Mouse (Mus musculus): ENCODE measurements at regions not wholly inside any gene's neighbourhood (a gene's known extent, or its start where the extent isn't known, plus 50 kb on each side); places are given as distances from the start of the nearest gene placed in this dataset.

DNA sequence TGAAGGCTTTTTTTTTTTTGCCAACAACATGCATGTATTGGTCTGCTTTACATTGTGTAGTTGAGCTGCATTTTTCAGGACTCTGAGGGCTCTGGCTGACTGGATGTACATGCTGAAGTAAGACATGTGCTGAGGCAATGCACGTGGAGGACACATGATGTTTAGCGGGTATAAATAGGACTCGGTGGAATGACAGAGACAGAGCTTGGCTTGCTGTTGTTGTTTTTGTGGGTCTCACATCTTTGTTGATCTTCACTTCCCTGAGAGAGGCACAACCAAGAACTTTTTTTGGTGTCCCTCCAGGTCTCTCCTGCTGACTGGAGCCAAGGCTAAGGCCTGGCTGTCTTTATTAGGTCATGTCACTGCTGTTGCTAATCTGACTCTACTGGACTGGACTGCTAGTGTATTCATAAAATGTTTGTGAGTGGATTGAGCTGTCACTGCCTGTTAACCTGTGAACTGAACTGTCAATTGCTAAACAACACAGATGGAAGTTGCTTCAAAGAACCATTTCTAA is 1902.9 kb upstream of the Lrrc6 start:
- Histone ChIP-seq H3K9ac (no peak overlapping the region), H3K9me3 (replicated peaks) (no peaks in the 10 kb centered on the region), H3K4me1 (replicated peaks) (peaks cover 6% of the 10 kb centered on the region), H3K27ac (no peak overlapping the region), H3K4me2 (no peak overlapping the region), H3K4me3 (no peak overlapping the region), H3K36me3 (no peaks in the 10 kb centered on the region), H3K27me3 (no peaks in the 10 kb centered on the region)
- 79% methylated on average over 3 of the region's 3 CpGs for WGBS
- no peak for ATAC-seq (replicated peaks; ENCODE audit: insufficient number of reproducible peaks, insufficient read depth, low FRiP score, low read depth)

DNA sequence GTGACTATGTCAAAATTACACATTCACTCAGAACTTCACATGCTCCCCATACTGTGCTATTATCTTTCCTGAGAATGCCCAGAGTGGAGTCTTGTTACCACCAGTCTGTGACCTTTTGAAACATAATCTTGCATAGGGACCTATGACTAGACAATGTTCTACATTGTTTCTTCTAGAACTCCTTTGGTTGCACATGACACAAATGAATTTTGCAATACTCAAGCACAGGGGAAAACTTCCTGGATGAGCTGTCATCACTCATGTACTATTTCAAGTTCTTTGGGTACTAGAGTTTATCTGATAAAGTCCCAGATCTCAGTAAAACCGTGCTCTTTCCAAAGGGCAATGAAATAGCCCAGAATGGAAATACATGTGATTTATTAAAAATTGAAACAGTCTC is 1901.0 kb upstream of the Lrrc6 start:
- no peak overlapping the region for H3K9ac ChIP-seq
- H3K9me3 ChIP-seq (replicated peaks), result no peaks in the 10 kb centered on the region
- H3K36me3 ChIP-seq, result no peaks in the 10 kb centered on the region
- H3K4me3 ChIP-seq, result no peak overlapping the region
- no peaks in the 10 kb centered on the region for H3K27me3 ChIP-seq
- no peak for ATAC-seq (replicated peaks; ENCODE audit: insufficient number of reproducible peaks, insufficient read depth, low FRiP score, low read depth)
- no peak overlapping the region for H3K4me2 ChIP-seq
- 33% methylated on average over 1 of the region's 1 CpGs for WGBS
- H3K4me1 ChIP-seq (replicated peaks), result peaks cover 6% of the 10 kb centered on the region
- H3K27ac ChIP-seq, result peak overlapping the region; percentile 65

DNA sequence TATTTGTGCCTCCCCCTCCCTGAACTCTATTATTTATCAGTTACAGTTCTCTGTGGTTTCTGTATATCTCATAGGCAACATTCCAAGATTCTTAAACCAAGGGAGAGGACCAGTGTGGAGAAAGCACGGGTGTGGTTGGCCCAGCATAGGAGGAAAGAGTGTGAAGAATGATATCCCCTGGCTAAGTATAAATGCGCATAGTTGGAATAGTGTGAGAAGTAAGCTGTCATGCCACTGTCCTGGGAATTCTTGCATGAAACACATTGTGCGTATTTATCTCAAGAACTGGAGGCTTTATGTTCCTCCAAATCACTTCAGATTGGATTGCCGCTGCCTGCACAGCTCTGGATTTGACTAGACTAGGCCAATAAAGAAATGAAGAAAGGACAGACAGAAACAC is 1900.3 kb upstream of the Lrrc6 start:
- WGBS, result 43% methylated on average over 4 of the region's 4 CpGs
- no peaks in the 10 kb centered on the region for H3K36me3 ChIP-seq
- H3K9ac ChIP-seq, result no peak overlapping the region
- H3K27me3 ChIP-seq, result no peaks in the 10 kb centered on the region
- H3K4me3 ChIP-seq, result no peak overlapping the region
- no peak overlapping the region for H3K4me2 ChIP-seq
- peak; percentile 69 for ATAC-seq (replicated peaks; ENCODE audit: insufficient number of reproducible peaks, insufficient read depth, low FRiP score, low read depth)
- no peaks in the 10 kb centered on the region for H3K9me3 ChIP-seq (replicated peaks)
- H3K27ac ChIP-seq, result peak overlapping the region; percentile 65
- H3K4me1 ChIP-seq (replicated peaks), result peaks cover 6% of the 10 kb centered on the region

DNA sequence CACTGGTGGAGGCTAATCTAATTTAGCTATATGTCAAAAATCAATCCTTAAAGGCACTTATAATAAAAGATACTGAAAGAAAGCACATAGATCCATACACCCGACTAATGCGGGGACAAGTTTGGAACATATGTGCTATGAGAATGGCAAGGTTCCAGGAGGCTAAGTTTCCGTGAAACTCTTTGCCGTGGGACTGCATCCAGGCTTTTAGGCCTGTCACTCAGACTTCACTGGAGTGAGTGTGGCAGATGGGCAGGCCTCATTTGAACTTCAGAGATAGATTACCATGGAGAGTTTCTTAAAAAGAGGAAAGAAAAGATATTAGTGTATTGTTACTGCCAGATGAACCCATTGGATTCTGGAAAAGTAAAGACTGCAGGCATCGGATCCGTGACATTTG is 1895.9 kb upstream of the Lrrc6 start:
- H3K4me2 ChIP-seq, result no peak overlapping the region
- H3K4me1 ChIP-seq (replicated peaks), result peaks cover 9% of the 10 kb centered on the region
- H3K27me3 ChIP-seq, result no peaks in the 10 kb centered on the region
- no peak for ATAC-seq (replicated peaks; ENCODE audit: insufficient number of reproducible peaks, insufficient read depth, low FRiP score, low read depth)
- no peak overlapping the region for H3K27ac ChIP-seq
- H3K4me3 ChIP-seq, result no peak overlapping the region
- no peaks in the 10 kb centered on the region for H3K36me3 ChIP-seq
- no peaks in the 10 kb centered on the region for H3K9me3 ChIP-seq (replicated peaks)
- 85% methylated on average over 6 of the region's 6 CpGs for WGBS
- H3K9ac ChIP-seq, result no peak overlapping the region

DNA sequence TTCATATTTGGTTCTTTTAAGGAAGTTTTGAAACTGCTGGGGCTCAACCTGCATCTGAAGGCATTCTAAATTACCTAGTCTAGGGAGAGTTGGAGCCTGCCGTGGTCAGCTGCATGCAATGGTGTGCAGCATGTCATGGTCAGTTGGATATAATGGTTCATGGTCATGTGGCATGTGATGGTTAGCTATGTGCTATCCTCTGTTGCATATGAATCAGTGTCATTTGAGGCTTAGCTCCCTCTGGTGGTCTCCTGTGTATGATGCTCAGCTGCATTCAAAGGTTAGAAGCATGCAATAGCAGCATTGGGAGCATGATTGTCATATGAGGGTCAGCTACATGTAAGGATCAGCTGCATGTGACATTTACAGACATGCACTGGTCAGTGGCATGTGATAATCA is 1894.0 kb upstream of the Lrrc6 start:
- no peak overlapping the region for H3K27ac ChIP-seq
- H3K9ac ChIP-seq, result no peak overlapping the region
- ATAC-seq (replicated peaks; ENCODE audit: insufficient number of reproducible peaks, insufficient read depth, low FRiP score, low read depth), result no peak
- 76% methylated on average over 1 of the region's 1 CpGs for WGBS
- H3K36me3 ChIP-seq, result no peaks in the 10 kb centered on the region
- H3K4me1 ChIP-seq (replicated peaks), result peaks cover 4% of the 10 kb centered on the region; the same call in 1 of the 2 replicates
- H3K9me3 ChIP-seq (replicated peaks), result no peaks in the 10 kb centered on the region
- H3K27me3 ChIP-seq, result no peaks in the 10 kb centered on the region
- no peak overlapping the region for H3K4me3 ChIP-seq
- no peak overlapping the region for H3K4me2 ChIP-seq

DNA sequence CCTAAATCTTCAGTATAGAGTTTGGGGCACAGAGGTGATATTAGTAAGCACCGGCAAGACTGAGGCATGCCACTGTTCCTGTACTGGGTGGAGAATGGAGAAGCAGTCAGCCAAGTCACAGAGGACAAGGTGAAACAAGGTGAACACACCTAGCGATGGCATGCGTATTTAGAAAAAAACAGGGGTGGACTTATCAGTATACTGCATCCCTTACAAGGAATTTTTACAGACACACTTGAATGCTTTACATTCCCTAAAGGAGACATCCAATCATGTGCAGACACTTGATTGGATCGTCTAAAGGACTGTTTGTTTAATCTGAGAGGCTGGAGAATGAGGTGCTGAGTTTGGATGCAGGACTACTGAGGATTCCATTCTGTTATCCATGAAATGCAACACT is 1893.4 kb upstream of the Lrrc6 start:
- ATAC-seq (replicated peaks; ENCODE audit: insufficient number of reproducible peaks, insufficient read depth, low FRiP score, low read depth), result no peak
- Histone ChIP-seq H3K4me2 (no peak overlapping the region), H3K27ac (no peak overlapping the region), H3K27me3 (no peaks in the 10 kb centered on the region), H3K9me3 (replicated peaks) (no peaks in the 10 kb centered on the region), H3K4me1 (replicated peaks) (peaks cover 6% of the 10 kb centered on the region; the same call in 1 of the 2 replicates), H3K36me3 (no peaks in the 10 kb centered on the region), H3K9ac (no peak overlapping the region), H3K4me3 (no peak overlapping the region)
- WGBS, result 54% methylated on average over 4 of the region's 4 CpGs

DNA sequence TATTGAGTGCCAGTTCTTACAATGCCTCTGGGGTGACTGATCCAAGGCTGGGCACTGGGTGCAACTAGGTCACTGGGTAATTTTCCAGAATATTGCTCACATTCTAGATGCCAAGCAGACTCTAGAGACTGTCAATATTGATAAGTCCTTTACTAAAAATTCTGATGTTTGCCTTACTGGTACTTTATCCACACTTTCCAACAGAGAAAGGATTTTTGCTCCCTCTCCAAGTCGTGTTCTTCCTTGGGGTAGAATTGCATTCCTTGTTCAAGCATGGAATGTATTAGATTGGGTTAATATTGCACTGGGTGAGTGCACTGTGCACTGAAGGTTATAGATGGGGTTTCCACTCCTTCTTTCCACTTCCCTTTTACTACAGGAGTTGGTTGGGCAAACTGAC is 1891.0 kb upstream of the Lrrc6 start:
- 52% methylated on average over 1 of the region's 1 CpGs for WGBS
- H3K27me3 ChIP-seq, result no peaks in the 10 kb centered on the region

DNA sequence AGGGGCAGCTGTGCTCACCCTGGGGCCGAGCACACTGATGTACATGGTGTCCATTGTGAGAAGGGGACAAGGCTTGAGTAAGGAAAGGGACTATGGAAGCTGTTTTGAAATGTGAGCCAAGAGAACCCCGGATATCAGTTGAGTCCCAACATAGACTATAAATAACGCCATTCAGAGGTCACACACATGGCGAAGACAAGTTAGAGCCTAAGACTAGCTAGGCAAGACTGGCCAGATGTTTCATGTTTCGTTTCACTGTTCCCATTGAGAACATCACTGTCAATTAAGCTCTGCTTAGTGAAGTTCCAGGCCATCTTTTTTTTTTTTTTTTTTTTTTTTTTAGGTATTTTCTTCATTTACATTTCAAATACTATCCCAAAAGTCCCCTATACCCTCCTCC is 1889.1 kb upstream of the Lrrc6 start:
- no peaks in the 10 kb centered on the region for H3K36me3 ChIP-seq
- WGBS, result 52% methylated on average over 5 of the region's 5 CpGs
- no peak overlapping the region for H3K4me3 ChIP-seq
- H3K27me3 ChIP-seq, result no peaks in the 10 kb centered on the region
- H3K27ac ChIP-seq, result no peak overlapping the region
- no peaks in the 10 kb centered on the region for H3K9me3 ChIP-seq (replicated peaks)
- no peak overlapping the region for H3K9ac ChIP-seq
- H3K4me2 ChIP-seq, result no peak overlapping the region
- no peak for ATAC-seq (replicated peaks; ENCODE audit: insufficient number of reproducible peaks, insufficient read depth, low FRiP score, low read depth)
- peaks cover 6% of the 10 kb centered on the region; the same call in 1 of the 2 replicates for H3K4me1 ChIP-seq (replicated peaks)

More for the DNA sequence above, 1891.0 kb upstream of the Lrrc6 start:
- no peak overlapping the region for H3K27ac ChIP-seq
- peaks cover 6% of the 10 kb centered on the region; the same call in 1 of the 2 replicates for H3K4me1 ChIP-seq (replicated peaks)
- no peaks in the 10 kb centered on the region for H3K9me3 ChIP-seq (replicated peaks)
- H3K36me3 ChIP-seq, result no peaks in the 10 kb centered on the region
- no peak for ATAC-seq (replicated peaks; ENCODE audit: insufficient number of reproducible peaks, insufficient read depth, low FRiP score, low read depth)
- no peak overlapping the region for H3K4me2 ChIP-seq
- H3K4me3 ChIP-seq, result no peak overlapping the region
- H3K9ac ChIP-seq, result no peak overlapping the region

DNA sequence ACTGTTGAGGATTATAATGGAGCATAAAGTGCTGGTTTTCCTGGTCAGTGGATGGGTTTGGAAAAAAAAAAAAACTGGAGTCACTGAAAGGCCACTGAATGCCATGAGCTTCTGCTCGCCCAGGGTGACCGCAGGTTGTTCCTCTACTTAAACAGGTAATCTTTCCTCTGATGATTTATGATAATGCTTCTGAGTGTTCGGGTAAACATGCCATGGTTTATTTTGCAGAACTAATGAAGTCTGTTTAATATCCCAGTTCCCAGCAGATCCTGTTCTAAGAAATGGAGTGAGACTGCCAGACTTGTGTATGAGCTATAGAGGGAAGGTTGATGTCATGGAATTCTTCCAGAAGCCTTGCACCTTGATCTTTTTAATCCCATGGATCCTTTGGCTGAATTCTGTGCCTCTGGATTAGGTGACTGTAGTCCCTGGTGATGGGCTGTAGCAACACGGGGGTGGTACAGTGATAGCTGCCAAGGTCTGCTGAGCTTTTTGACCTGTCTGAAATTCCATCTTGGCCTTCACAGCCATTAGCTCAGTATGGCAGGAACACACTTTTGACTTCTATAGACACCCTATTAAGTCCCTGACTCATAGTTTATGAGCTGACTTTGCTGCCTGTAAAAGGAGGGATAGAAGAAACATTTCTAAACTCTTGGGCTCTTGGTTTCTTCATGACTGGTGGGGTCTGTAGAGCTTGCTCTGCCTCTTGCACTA is 1886.8 kb upstream of the Lrrc6 start:
- Histone ChIP-seq H3K27me3 (no peaks in the 10 kb centered on the region), H3K9me3 (replicated peaks) (no peaks in the 10 kb centered on the region), H3K4me1 (replicated peaks) (0 out of 2 replicates have a peak, but pooled peaks cover 2% of the 10 kb centered on the region), H3K27ac (no peak overlapping the region), H3K4me2 (no peak overlapping the region), H3K9ac (no peak overlapping the region), H3K4me3 (no peak overlapping the region), H3K36me3 (no peaks in the 10 kb centered on the region)
- no peak for ATAC-seq (replicated peaks; ENCODE audit: insufficient number of reproducible peaks, insufficient read depth, low FRiP score, low read depth)
- 77% methylated on average over 4 of the region's 4 CpGs for WGBS

DNA sequence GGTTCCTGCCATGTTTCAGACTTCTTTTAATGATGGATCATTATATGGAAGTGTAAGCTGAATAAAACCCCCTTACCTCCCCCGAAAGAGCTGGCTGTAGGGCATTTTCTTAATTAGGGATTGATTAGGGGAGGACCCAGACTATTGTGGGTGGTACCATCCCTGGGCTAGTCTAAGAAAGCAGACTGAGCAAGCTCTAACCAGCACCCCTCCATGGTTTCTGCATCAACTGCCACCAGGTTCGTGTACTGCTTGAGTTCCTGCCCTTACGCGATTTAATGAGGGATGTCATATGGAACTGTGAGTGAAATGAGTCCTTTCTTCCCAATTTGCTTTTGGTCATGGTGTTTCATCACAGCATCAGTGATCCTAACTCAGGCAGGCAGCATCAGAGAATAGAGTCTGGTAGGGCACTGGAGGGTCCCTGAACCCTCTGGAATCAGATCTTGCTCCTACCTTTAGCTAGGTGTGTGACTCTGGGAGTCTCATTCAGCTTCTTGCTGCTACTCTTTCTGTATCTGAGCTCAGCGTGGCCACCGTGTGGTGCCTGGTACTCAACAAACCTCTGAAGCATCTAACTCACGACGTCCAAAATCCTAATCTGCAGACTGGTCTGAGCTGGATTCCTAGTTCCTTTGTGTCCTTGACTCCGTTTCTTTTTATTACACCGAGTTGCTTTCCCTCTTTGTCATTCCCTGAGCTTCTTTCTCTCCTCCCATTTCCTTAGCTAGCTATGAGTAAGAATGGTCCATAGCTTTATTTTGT is 1884.0 kb upstream of the Lrrc6 start:
- WGBS, result 58% methylated on average over 10 of the region's 10 CpGs
- no peak for ATAC-seq (replicated peaks; ENCODE audit: insufficient number of reproducible peaks, insufficient read depth, low FRiP score, low read depth)
- no peak overlapping the region for H3K9ac ChIP-seq
- H3K27me3 ChIP-seq, result no peaks in the 10 kb centered on the region
- H3K9me3 ChIP-seq (replicated peaks), result no peaks in the 10 kb centered on the region
- 0 out of 2 replicates have a peak, but pooled peaks cover 2% of the 10 kb centered on the region for H3K4me1 ChIP-seq (replicated peaks)
- H3K4me2 ChIP-seq, result no peak overlapping the region
- no peak overlapping the region for H3K27ac ChIP-seq
- H3K4me3 ChIP-seq, result no peak overlapping the region
- no peaks in the 10 kb centered on the region for H3K36me3 ChIP-seq

DNA sequence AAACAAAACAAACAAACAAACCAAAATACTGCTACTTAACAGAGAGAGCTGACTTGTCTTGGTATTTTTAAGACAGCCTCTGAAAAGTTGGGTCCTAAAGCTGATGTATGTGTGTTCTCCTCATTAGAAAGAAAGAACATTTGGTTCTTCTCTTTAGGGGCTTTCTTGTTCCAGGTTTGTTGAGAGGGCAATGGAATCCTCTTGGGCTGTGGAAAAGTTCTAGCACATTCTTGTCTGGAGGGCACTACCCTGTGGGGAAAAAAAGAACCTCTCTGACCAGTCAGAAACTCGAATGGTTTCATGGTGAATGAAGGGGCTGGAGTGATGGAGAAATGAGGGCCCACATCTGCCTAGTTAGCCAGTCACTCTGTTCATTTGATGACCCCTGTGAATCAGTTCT is 1874.5 kb upstream of the Lrrc6 start:
- H3K4me3 ChIP-seq, result no peak overlapping the region
- no peaks in the 10 kb centered on the region for H3K9me3 ChIP-seq (replicated peaks)
- no peak overlapping the region for H3K9ac ChIP-seq
- ATAC-seq (replicated peaks; ENCODE audit: insufficient number of reproducible peaks, insufficient read depth, low FRiP score, low read depth), result no peak
- H3K27me3 ChIP-seq, result no peaks in the 10 kb centered on the region
- no peaks in the 10 kb centered on the region for H3K4me1 ChIP-seq (replicated peaks)
- no peak overlapping the region for H3K4me2 ChIP-seq
- 42% methylated on average over 1 of the region's 1 CpGs for WGBS
- no peak overlapping the region for H3K27ac ChIP-seq
- H3K36me3 ChIP-seq, result no peaks in the 10 kb centered on the region
